Mouse (Mus musculus) bone marrow macrophage, adult 2 months (primary cell): Measurements from ENCODE around the gene Slc35d2.

Experiments used
- CTCF ChIP-seq: IDR thresholded peaks from 2 replicates; pipeline ENCODE4 v1.5.1; 2012; ENCODE audit warnings: low read depth, mild to moderate bottlenecking, low read length, moderate library complexity
- POLR2A ChIP-seq: IDR thresholded peaks from 2 replicates; pipeline ENCODE4 v1.6.1; 2012; ENCODE audit warnings: mild to moderate bottlenecking, low read depth, low read length, borderline replicate concordance

GRCm38 (mm10) chr13:64161916-64162611 lies 32.9 kb upstream of the Slc35d2 start:
- TF ChIP-seq POLR2A (no peak), CTCF (no peak)
